Mouse (Mus musculus): ENCODE data around the gene Sugct. TPM values are rescaled to one million over a fixed set of nuclear protein-coding genes. Genes with fewer than 3 reads are reported as not detected.
"Not testable (repeated sequence)": the region's sequence is repeated elsewhere in the genome, so short reads cannot be mapped to it uniquely, and the experiment has no call there.

Gene Sugct
- total RNA-seq, 1 experiment from 2014 or later: 7.7 TPM

- no peak for DNase-seq
These were observed 797.1 kb downstream of the Sugct start for GRCm38 (mm10) chr13:16898084-16898792.

- no peak for DNase-seq
These were observed 817.3 kb downstream of the Sugct start for GRCm38 (mm10) chr13:16878056-16878455.

- DNase-seq: no peak
These were observed 835.4 kb downstream of the Sugct start for GRCm38 (mm10) chr13:16859986-16860385.

GRCm38 (mm10) chr13:16847236-16847635, 848.1 kb downstream of the Sugct start:
- no peak for DNase-seq

- no peak for DNase-seq
These were observed 854.4 kb downstream of the Sugct start for GRCm38 (mm10) chr13:16840994-16841393.

GRCm38 (mm10) chr13:16838409-16838808, 856.9 kb downstream of the Sugct start:
- no peak for DNase-seq

GRCm38 (mm10) chr13:16835111-16835510, 860.2 kb downstream of the Sugct start:
- DNase-seq: no peak

GRCm38 (mm10) chr13:16833069-16833468, 862.3 kb downstream of the Sugct start:
- DNase-seq: no peak

- DNase-seq: peak; percentile 2
These were observed 863.5 kb downstream of the Sugct start for GRCm38 (mm10) chr13:16831840-16832239.

GRCm38 (mm10) chr13:16830291-16830690, 865.1 kb downstream of the Sugct start:
- not testable (repeated sequence) for DNase-seq

- DNase-seq: no peak
These were observed 865.8 kb downstream of the Sugct start for GRCm38 (mm10) chr13:16829589-16829988.

GRCm38 (mm10) chr13:16825619-16826018, 869.7 kb downstream of the Sugct start:
- no peak for DNase-seq

- DNase-seq: no peak
These were observed 873.6 kb downstream of the Sugct start for GRCm38 (mm10) chr13:16821785-16822184.

GRCm38 (mm10) chr13:16817471-16817870, 877.9 kb downstream of the Sugct start:
- DNase-seq: no peak

GRCm38 (mm10) chr13:16816747-16817146, 878.6 kb downstream of the Sugct start:
- DNase-seq: no peak

GRCm38 (mm10) chr13:16812268-16812667, 883.1 kb downstream of the Sugct start:
- no peak for DNase-seq

Other genes with a start within 250 kb of the Sugct start
- 23.3 and 29.0 TPM in 2 replicates for gene Mplkip, start 361 bp downstream of the Sugct start, total RNA-seq (2021)
- 61.1 and 70.2 TPM in 2 replicates for gene Cdk13, start 109.5 kb upstream of the Sugct start, total RNA-seq (2021)
- gene Rala, start 248.7 kb upstream of the Sugct start, total RNA-seq (2021): 62.3 and 76.0 TPM in 2 replicates

Measured in adrenal gland, postnatal 25 days (tissue).